Mouse (Mus musculus) left cerebral cortex, postnatal 14 days (tissue): Measurements from ENCODE around the gene Olfr279. TPM values are rescaled to one million over a fixed set of nuclear protein-coding genes. Genes with fewer than 3 reads are reported as not detected.
"Not testable (repeated sequence)": the region's sequence is repeated elsewhere in the genome, so short reads cannot be mapped to it uniquely, and the experiment has no call there.

Experiments used
- DNase-seq, 2 experiments: peaks; one replicate each; pipeline ENCODE4 v3.0.0; 2021 to 2022; ENCODE audit warnings: low spot score in 2 of 2, mixed read lengths in 1 of 2
- intact Hi-C: fragments of 180-260 bp; cut with DNase I; formaldehyde crosslinking; loops from one replicate; pipeline ENCODE4 v1.15.1; 2025
- total RNA-seq, 2 experiments: library from RNA; stranded (reverse); gene quantifications; 2 replicates each; pipeline ENCODE4 v1.2.3; 2021

Gene Olfr279
- total RNA-seq, 2 experiments from 2014 or later: 0.11 TPM; not detected in 1

DNA sequence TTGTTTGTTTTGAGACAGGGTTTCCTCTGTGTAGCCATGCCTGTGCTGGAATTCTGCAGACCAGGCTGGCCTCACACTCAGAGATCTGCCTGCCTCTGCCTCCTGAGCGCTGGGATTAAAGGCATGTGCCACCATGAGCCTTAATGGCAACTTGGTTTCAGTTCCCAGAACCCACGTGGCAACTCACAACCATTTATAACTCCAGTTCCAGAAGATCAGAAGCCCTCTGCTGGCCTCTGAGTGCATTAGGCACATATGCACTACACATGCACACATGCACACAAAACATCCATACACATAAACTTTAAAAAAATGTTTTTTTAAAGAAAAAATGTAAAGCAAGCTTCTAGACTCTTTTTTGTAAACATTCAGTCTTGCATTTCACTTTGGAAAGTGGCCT is 17.2 kb downstream of the Olfr279 start:
- intact Hi-C loops: loop anchor here (10.0 kb wide), 1 partner anchor 95 kb away; no protein-coding TSS in a partner anchor
- no peak for DNase-seq

DNA sequence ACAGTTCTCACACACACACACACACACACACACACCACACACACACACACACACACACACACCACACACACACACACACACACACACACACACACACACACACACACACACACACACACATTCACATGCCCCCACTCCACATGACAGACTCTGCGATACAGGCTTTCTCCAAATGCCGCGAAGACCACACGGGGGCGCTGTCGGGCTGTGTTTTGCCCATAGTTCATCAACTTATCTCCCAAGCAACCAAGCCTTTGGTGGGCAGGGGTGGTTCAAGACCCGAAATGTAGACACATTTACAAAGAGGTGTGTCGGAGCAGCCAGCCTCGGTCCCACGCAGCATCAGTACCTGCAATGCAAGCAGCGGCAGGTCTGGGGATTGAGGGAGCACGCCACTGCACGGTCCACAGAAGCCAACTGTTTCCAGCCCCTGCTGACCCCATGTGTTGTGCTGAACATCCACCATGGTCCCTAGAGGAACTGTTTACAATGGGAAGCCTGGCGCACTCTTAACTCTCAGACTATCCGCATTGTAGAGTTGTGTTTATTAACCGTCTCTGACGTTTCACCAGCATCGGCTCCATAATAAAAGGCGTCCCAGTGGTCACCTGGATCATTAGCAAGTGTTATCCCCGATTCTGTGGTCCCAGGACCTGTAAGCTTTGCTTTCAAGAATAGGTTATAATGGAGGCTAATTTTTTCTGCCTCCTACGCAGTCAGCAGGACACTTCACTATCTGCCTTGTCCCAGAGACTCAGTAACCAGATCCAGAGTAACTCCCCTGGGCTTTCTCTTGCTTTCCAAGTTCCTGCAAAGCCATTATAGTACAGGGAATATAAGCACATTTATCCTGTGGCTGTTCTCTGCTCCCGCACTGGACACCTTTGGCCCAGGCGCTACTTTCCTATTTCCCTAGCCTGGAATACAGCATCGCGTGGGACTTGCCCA is 18.5 kb downstream of the Olfr279 start:
- DNase-seq: peak; percentile 78 to 90
- intact Hi-C loops: no loop called here

DNA sequence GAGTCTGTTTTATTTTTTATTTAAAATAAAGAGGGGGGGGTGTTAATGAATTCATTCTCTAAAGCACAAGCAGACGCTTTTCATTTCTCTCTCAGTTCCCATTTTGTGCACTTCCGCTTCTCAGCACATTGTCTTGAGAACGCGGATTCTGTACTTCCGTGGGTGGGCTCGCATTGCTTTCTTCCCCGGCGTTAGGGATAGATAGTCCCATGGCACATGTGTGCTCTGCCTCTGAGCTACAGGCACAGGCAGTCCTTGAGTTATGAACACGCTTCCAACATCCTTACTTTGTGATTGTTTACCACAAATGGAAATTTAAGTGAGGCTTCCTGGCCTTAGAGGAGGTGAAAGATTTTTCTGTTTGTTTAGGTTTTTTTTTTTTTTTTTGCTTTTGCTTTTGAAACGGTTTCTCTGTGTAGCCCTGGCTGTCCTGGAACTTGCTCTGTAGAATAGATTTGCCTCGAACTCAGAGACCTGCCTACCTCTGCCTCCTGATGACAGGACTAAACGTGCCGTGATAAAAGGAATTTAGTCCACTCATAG is 19.3 kb downstream of the Olfr279 start:
- intact Hi-C loops: no loop called here
- peak; percentile 36 to 51 for DNase-seq

DNA sequence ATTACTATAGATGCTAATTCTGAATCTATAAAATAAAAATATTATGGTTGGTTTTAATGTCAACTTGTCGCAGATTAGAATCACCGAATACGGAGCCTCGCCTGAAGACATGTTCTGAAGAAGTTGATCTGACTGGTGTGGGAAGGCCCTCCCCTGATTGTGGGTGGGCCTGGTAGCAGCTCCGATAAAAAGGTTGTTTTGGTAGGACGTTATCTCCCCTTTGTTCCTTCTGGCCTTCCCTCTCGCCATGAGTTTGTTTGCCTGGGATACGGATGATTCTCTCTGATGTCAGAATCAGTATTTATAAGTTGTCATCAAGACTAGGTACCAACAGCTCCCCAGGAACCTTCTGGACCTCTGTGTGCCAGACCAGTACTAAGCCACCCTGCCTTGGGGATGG is 20.0 kb downstream of the Olfr279 start:
- intact Hi-C loops: no loop called here
- no peak for DNase-seq

DNA sequence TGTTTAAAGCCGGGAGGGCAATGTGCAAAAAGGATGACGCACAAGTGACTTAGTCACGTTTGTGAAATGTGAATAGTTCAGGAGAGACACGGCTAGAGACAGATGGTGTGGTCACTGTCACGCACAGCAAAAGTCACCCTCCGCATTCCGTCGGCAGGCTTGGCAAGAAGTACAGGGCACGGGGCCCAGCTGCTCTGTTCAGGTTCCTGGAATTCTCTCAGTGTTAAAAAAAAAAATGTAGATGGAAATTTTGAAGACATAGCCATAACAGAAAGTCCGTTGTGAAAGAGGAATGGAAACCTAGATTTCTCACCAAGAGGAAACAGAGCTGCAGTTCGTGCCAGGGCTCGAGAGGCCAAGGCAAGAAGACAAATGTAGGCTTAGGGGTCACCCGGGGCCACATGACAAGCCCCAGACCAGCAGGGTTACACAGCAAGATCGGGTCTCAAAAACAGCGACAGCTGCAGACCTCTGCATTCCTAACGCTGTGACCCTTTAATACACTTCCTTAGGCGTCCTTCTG is 20.7 kb downstream of the Olfr279 start:
- intact Hi-C loops: no loop called here
- peak; percentile 42 to 54 for DNase-seq

DNA sequence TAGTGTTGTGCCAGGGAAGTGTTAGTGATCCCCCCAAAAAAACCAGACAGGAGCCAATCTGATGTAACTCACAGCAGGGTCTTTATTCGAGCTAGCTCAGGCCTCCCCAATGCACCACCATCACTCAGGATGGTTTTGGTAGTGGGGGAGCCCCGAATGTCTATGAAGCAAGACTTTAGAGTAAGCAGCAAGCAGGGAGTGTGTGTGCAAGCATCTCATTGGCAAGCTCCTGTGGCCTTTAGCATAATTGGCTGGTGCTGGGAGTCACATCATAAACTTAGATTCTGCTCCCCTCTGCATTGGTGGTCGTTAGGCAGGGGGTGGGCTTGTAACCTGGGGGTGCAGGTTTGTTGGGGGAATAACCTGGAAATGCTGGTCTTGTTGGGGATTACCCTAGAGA is 21.5 kb downstream of the Olfr279 start:
- intact Hi-C loops, DNase-seq: not testable (repeated sequence)

DNA sequence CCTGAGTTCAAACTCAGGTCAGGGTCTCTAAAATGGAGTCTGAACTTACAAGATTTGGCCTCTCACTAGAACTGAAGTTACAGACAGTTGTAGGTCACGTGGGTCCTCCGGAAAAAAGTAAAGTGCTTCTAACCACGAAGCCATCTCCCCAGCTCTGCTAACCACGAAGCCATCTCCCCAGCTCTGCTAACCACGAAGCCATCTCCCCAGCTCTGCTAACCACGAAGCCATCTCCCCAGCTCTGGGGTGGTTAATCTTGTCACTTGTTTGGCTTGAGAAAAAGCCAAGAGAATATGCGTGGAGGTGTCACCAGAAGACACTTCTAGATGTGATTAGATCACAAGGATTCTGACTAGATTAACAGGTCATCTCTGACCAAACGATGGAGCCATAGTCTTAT is 21.9 kb downstream of the Olfr279 start:
- intact Hi-C loops: no loop called here
- DNase-seq: no peak

DNA sequence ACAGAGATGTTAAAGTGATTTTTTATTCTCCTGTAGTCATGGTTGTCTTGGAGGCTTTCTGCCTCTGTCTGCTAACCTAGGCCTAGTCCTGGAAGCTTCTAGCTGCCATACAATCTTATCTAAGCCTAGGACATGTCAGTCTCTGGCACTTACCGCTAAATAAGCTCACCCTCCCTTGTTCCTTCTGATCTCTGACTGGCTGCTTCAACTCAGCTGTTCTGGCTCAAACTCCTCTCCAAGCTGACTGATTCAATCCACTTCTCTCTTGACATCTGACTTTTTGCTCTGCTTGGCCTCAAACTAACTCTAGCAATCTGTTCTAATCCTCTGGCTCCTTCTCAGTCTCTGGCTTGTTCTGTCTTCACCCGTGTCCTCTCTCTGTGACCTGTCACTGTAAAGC is 22.6 kb downstream of the Olfr279 start:
- DNase-seq, intact Hi-C loops: not testable (repeated sequence)

DNA sequence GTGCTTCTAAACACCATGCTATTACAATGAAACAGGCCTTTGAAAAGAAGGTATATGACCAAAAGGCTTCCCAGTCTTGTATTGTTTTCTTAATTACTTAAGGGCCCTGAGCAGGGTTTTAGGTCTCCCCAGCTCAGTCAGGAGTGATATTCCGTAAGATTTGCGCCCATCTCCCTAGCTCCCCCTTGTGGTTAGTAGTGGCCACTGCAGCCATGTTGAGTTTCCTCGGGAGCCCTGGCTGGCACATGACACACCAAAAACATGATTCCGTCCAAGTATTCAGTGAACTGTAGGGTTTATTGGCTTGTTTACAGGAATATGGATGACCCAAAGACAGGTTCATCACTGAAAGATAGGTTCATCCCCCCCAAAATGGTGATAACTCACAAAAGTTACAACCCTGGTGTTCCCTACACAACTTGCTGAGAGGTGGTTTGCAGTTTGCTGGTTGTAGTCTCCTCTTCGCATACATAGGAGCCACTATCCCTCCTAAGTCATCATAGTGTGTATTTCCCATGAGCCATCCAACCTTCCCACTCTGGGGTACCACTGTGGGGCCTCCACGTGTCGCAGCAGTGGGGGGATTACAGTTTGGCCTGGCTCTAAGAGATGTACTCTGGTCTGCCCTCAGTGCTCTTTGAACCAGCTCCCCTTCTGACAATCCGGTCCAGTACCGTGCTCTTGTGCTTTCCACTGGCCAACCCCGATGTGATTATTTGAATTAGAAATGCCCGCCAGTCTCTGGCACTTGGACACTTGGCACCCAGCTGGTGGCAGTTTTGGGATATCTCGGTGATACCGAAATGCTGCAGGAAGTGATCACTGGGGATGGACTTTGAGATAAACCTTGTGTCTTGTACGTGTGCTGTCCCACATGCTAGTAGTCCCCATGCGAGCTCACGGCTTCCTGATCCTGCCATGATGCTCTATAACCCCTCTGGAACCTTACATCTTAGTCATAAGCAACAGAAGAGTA is 25.5 kb downstream of the Olfr279 start:
- intact Hi-C loops: no loop called here
- DNase-seq: peak; percentile 56 to 64

DNA sequence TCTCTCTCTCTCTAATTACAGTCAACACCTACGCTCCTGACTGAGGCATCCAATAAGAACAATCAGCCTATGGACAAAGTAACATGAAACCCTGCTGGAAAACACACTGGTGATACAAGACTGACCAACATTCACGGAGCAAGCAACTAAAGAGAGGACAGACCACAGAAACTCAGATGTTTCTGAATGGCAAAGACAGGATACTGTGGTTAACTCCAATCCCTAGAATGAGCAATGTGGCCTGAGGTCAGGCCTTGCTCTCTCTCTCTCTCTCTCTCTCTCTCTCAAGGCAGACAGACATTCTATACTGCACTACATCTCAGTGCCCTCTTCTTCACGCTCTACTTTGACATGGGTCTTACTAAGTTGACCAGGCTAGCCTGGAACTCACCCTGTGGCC is 29.0 kb downstream of the Olfr279 start:
- DNase-seq: no peak
- intact Hi-C loops: no loop called here

DNA sequence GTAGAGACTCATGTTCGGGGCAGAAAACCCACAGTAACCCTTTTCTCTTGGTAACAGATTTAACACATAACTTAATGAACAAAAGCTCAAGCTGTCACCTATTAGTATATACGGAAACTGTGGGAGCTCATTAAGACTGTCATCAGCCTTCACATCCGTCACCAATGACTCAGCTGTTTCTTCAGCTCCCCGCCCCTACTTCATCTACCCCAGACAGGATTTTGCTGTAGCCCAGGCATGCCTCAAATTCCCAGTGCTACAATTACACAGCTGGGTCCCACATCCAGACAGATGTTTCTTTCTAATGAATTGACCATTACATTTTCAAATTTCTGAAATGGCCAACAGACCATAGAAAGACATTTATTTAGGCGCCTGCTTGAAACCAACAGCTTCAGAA is 33.9 kb downstream of the Olfr279 start:
- intact Hi-C loops: no loop called here

DNA sequence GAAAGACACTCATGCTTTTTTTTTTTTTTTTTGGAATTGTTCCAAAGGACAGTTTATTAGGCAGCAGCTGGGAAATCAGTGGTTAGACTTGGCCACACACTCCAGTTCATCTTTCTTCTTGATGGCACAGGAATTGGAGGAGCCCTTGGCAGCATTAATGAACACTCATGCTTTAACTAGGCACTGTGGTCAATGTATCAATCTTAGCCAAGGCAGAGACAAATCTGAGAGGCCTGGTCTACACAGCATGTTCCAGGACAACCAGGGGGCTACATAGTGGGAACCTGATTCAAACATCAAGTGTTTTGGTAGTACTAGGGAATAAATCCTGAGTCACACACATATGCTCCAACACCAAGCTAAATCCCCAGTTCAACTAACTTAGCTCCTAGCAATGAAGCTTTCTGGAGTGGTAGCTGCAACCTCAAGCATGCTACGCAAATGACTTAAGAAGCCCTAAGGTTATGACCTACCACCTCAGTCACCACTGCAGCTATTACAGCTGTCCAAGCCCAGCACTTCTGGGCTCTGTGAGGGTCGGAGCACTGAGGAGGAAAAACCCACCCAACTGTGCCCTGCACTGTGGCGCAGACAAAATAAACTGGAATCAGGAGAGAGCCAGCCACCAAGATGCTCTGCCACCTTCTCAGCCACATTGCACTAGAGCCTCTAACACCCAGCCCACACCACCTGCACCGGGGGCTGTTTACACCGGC is 35.0 kb downstream of the Olfr279 start:
- no peak for DNase-seq
- intact Hi-C loops: no loop called here

More for the DNA sequence above, 33.9 kb downstream of the Olfr279 start:
- no peak for DNase-seq

DNA sequence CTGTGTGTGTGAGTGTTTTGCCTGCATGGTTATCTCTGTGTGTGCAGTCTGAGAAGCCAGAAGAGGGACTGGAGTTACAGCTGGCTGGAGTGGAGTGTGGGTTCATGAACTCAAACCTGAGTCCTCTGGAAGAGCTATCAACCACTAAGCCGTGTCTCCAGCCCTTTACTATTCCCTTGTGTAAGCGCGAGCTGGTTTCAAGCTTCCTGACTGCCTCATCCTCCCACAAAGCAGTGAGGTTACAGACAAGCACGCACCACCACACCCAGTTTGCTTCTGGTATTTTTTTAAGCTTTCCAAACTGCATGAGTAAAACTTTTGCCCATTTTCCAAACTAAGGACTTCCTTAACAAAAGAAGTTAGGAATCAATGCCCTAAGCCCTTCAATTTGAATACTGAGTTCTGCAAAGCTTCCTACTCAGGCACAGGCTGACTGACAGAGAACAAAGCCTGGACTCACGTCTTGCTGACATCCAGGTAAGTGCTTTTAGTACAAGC is 35.9 kb downstream of the Olfr279 start:
- no peak for DNase-seq
- intact Hi-C loops: no loop called here

DNA sequence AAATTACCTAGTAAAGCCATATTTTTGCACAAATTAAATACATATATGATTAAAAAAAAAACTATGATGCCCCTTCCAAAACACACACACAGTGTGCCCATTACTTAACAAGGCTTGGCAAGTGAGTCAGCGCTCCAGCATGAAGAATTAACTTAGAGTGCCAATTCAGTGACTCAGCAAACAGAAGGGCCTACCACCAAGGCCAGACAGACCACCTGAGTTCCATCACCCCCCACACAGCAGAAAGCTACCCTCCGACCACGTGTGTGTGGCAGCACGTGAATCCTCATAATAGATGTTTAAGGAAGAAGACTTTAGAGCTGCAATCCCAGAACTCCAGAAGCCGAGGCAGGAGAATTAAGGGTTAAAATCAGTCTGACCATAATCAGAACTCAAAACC is 40.1 kb downstream of the Olfr279 start:
- peak in 1 of 2 experiments; percentile 33 for DNase-seq
- intact Hi-C loops: loop anchor here (5.0 kb wide), 1 partner anchor 35 kb away; no protein-coding TSS in a partner anchor

DNA sequence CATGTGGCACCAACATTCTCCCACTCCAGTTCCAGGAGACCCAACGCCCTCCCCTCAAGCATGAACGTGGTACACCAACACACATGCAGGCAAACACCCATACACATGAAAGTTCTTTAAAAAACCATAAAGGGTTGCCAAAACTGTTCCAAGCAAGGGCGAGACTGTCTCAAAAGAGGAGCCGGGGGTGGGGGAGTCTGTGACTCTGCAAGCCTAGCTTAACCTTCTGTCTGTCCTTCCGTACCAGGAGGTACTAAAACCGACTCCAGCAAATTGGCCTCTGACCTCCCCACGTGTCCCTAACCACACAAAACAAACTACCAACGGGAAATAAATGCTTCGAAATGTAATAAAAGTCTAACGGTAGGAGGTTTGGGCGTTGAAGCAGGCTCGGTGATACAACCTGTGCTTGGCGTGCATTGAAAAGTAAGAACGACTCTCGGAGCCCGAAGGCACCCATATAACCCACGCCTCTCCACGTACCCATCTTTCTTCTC is 40.9 kb downstream of the Olfr279 start:
- no peak for DNase-seq
- intact Hi-C loops: loop anchor here (5.0 kb wide), 1 partner anchor 34 kb away; no protein-coding TSS in a partner anchor

DNA sequence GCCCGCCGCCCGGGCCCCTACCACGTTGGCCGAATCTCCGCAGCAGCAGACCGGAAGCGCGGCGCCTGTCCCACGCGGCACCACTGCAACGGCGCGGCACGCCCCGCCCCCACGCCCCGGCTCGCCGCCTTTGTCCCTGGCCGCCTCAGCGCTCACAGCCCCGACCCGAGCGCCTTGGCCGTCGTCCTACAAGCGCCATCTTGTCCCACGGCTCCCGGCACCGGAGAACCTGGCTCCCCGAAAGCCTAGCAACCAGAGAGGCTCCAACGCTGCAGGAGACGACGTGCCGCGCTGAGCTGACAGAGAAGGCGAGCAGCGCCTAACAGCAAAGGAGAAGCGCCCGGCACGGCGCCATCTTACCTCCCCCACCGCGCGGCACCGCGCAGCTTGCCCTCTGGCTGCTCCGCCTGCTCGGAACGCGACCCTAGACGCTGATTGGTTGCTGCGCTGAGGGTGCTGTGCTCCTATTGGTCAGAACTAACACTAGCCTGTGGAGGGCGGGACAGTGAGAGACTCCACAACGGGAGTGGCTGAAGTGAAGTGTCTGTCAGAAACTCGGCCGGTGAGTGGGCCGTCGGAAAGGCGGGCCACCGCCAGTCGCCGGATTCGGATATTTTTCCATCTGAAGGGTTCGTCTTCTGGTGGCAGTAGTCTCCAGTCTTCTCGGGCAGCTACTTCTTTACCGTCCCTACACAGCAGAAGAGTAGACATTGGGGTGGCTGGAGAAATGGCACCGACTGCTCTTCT is 41.9 kb downstream of the Olfr279 start, which contains the start of gene Kansl2:
Gene Kansl2, minus strand, starts transcription at position 384 of the 747 bp plus-strand sequence.
- intact Hi-C loops: loop anchor here (5.0 kb wide), 1 partner anchor 33 kb away; no protein-coding TSS in a partner anchor
- peak; percentile 99 for DNase-seq

DNA sequence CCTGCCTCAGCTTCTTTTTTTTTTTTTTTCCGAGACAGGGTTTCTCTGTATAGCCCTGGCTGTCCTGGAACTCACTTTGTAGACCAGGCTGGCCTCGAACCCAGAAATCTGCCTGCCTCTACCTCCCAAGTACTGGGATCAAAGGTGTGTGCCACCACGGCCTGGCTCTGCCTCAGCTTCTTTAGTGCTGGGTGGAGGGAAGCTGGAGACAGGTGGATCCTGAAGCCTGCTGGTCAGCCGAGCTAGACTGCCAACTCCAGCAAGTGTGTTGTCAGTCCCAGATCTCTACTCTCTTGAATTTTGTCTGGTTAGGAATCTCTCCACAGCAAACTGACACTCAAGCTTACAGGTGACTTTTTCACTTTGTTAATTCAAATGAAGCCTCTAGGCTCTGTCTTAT is 43.7 kb downstream of the Olfr279 start:
- no peak for DNase-seq
- intact Hi-C loops: no loop called here
